Mouse (Mus musculus): ENCODE measurements around the gene Fsd2.

DNA sequence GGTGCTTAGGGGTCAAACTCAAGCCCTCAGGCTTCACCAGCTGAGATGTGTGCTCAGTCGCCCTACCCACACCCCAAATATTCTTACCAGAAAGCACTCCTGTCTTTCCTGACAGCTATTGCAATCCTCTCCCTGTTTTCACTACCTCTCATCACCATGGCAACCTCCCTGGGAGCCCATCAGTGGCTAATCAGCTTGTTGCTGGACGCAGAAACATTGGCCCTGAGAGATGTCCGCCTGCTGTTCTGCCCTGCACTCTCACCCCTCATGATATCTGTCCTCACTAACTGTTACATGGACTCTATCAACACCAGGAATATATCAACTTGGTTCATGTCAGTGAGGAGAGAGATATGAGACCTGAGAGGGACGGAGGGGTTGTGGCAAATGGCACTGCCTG lies 13.2 kb downstream of the Fsd2 start:
- TF ChIP-seq RAD21 (IDR thresholded peaks at IDR 0.05; ENCODE audit: low read depth, low read length): no peak
- no peak for TF ChIP-seq CHD2 (IDR thresholded peaks at IDR 0.05; ENCODE audit: low read length)
- no peak for TF ChIP-seq POLR2A (IDR thresholded peaks at IDR 0.05; ENCODE audit: control insufficient read depth in 1 of 2, insufficient read depth in 1 of 2, low read depth in 1 of 2, low read length in 2 of 2, poor library complexity in 1 of 2)
- TF ChIP-seq ZC3H11A (IDR thresholded peaks at IDR 0.05; ENCODE audit: low read depth, low read length): no peak
- TF ChIP-seq EP300 (IDR thresholded peaks at IDR 0.05; ENCODE audit: low read depth in 1 of 2, low read length in 2 of 2): no peak
- TF ChIP-seq CTCF (IDR thresholded peaks at IDR 0.05 in 2 of 3, conservative IDR thresholded peaks at IDR 0.05 in 1 of 3; ENCODE audit: control insufficient read depth in 1 of 3, insufficient read depth in 1 of 3, low read depth in 2 of 3, low read length in 3 of 3, poor library complexity in 1 of 3, severe bottlenecking in 1 of 3): no peak

Data from MEL (cell line).